Mouse (Mus musculus) embryonic facial prominence, embryonic 13.5 days (tissue): Measurements from ENCODE around the gene Cwc27. TPM values are rescaled to one million over a fixed set of nuclear protein-coding genes. Genes with fewer than 3 reads are reported as not detected.

Experiments
- ATAC-seq: fragments of 200-750 bp; cut with Nextera tagmentation; 2 replicates; pipeline ENCODE4 v1.8.0; 2017; ENCODE audit warnings: low read depth; ENCODE audit not compliant: insufficient number of reproducible peaks, insufficient read depth, low FRiP score, low TSS enrichment
- H3K27ac ChIP-seq: fragments of 300-500 bp; sonication (generic); 2 replicates; pipeline ENCODE4 v1.5.1; 2015; ENCODE audit warnings: moderate library complexity, mild to moderate bottlenecking, inconsistent platforms
- H3K27me3 ChIP-seq: fragments of 300-500 bp; sonication (generic); 2 replicates; pipeline ENCODE4 v1.6.1; 2015; ENCODE audit warnings: mild to moderate bottlenecking, inconsistent platforms
- H3K36me3 ChIP-seq: fragments of 300-500 bp; sonication (generic); 2 replicates; pipeline ENCODE4 v1.6.1; 2015; ENCODE audit warnings: mild to moderate bottlenecking, inconsistent platforms
- H3K4me1 ChIP-seq: fragments of 300-500 bp; sonication (generic); 2 replicates; pipeline ENCODE4 v1.6.1; 2015; ENCODE audit warnings: inconsistent platforms
- H3K4me2 ChIP-seq: fragments of 300-500 bp; sonication (generic); 2 replicates; pipeline ENCODE4 v1.6.1; 2015; ENCODE audit warnings: moderate library complexity, mild to moderate bottlenecking, inconsistent platforms
- H3K4me3 ChIP-seq: fragments of 300-500 bp; sonication (generic); 2 replicates; pipeline ENCODE4 v1.5.1; 2015; ENCODE audit warnings: mild to moderate bottlenecking, inconsistent platforms
- H3K9ac ChIP-seq: fragments of 300-500 bp; sonication (generic); 2 replicates; pipeline ENCODE4 v1.6.1; 2015; ENCODE audit warnings: mild to moderate bottlenecking, inconsistent platforms
- H3K9me3 ChIP-seq: fragments of 300-500 bp; sonication (generic); 2 replicates; pipeline ENCODE4 v1.6.1; 2016; ENCODE audit warnings: inconsistent platforms
- WGBS: fragments of 180-500 bp; shearing (Covaris S2); methylation state at CpG from one replicate; pipeline ENCODE4 v1.1.7; 2015; ENCODE audit warnings: mixed read lengths; 5-methylcytosine and 5-hydroxymethylcytosine counted together
- polyA plus RNA-seq: library from polyadenylated mRNA; unstranded; fragments of >200 nt; fragmentation: Nextera tagmentation; extraction: Ambion mirVana; gene quantifications from 2 replicates; pipeline ENCODE4 v1.2.1, GENCODE M21; 2015

The Cwc27 gene
- polyA plus RNA-seq, 1 experiment from 2014 or later = 42.0 TPM

- Histone ChIP-seq H3K27ac (no peak overlapping the region), H3K36me3 (no peaks in the 10 kb centered on the region), H3K9me3 (no peaks in the 10 kb centered on the region), H3K4me3 (no peak overlapping the region), H3K4me2 (no peak overlapping the region), H3K9ac (no peak overlapping the region), H3K27me3 (no peaks in the 10 kb centered on the region), H3K4me1 (no peaks in the 10 kb centered on the region)
- WGBS = 89% methylated on average over 4 of the region's 4 CpGs
- ATAC-seq = no peak
Observed at GRCm38 (mm10) chr13:104762401-104762800, 54.5 kb downstream of the Cwc27 start.

DNA sequence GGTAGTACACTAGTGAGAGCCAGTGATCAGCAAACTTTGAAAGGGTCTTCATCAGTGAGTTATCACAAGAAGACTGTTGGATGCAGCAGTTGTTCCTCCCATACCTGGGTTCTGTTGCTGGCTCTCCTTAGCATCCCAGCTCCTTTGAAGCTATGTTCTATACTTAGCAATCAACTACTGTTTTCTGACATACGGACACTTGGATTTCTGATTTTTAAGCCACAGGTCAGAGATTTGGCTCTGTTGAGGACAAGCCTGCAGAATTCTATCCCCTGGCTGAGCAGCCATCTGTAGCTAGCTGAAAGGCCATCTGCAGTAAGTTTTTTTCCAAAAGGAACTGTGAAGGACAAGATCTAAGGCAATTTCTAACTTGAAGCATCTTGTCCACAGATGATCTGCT, 57.6 kb downstream of the Cwc27 start:
- 96% methylated on average over 1 of the region's 1 CpGs for WGBS
- ATAC-seq = no peak
- H3K9me3 ChIP-seq = no peaks in the 10 kb centered on the region
- H3K4me3 ChIP-seq = no peak overlapping the region
- H3K4me1 ChIP-seq = no peaks in the 10 kb centered on the region
- H3K9ac ChIP-seq = no peak overlapping the region
- no peaks in the 10 kb centered on the region for H3K27me3 ChIP-seq
- H3K27ac ChIP-seq = no peak overlapping the region
- H3K4me2 ChIP-seq = no peak overlapping the region
- H3K36me3 ChIP-seq = no peaks in the 10 kb centered on the region

- Histone ChIP-seq H3K27ac (no peak overlapping the region), H3K9me3 (no peaks in the 10 kb centered on the region), H3K4me2 (no peak overlapping the region), H3K4me1 (no peaks in the 10 kb centered on the region), H3K36me3 (no peaks in the 10 kb centered on the region), H3K9ac (no peak overlapping the region), H3K27me3 (no peaks in the 10 kb centered on the region), H3K4me3 (no peak overlapping the region)
- no peak for ATAC-seq
Observed at GRCm38 (mm10) chr13:104747032-104747431, 69.9 kb downstream of the Cwc27 start.

- Histone ChIP-seq H3K4me1 (no peaks in the 10 kb centered on the region), H3K4me2 (no peak overlapping the region), H3K9me3 (no peaks in the 10 kb centered on the region), H3K4me3 (no peak overlapping the region), H3K27me3 (no peaks in the 10 kb centered on the region), H3K27ac (no peak overlapping the region), H3K9ac (no peak overlapping the region), H3K36me3 (peaks cover 4% of the 10 kb centered on the region; the same call in 1 of the 2 replicates)
- whole genome bisulfite sequencing = 79% methylated on average over 4 of the region's 4 CpGs
- ATAC-seq = no peak
Observed at GRCm38 (mm10) chr13:104742866-104743265, 74.1 kb downstream of the Cwc27 start.

GRCm38 (mm10) chr13:104729261-104730046, 87.5 kb downstream of the Cwc27 start:
- no peak overlapping the region for H3K4me3 ChIP-seq
- no peaks in the 10 kb centered on the region for H3K9me3 ChIP-seq
- H3K4me2 ChIP-seq = no peak overlapping the region
- no peaks in the 10 kb centered on the region for H3K27me3 ChIP-seq
- no peak overlapping the region for H3K27ac ChIP-seq
- peaks cover 4% of the 10 kb centered on the region; the same call in 1 of the 2 replicates for H3K36me3 ChIP-seq
- WGBS = 51% methylated on average over 3 of the region's 3 CpGs
- no peak overlapping the region for H3K9ac ChIP-seq
- ATAC-seq = no peak
- no peaks in the 10 kb centered on the region for H3K4me1 ChIP-seq

DNA sequence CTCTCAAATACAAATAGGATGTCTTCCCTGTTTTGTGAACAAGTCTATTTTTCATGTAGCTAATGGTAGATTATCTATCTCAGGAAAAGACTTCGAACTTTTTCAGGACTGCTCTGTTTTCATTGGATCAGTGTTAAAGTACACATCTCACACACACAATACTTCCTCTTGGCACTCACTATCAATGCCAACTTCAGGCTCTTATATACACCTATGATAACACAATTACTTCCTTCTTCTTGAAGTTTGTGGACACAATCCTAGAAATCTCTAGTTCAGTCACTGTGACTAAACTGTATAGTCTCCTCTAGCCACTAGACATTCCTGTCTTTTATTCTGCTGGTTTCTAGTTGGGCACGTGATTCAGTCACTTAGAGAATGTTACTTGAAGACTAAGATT, 89.3 kb downstream of the Cwc27 start:
- 90% methylated on average over 2 of the region's 2 CpGs for WGBS
- no peak overlapping the region for H3K4me2 ChIP-seq
- ATAC-seq = no peak
- no peaks in the 10 kb centered on the region for H3K9me3 ChIP-seq
- H3K9ac ChIP-seq = no peak overlapping the region
- H3K27me3 ChIP-seq = no peaks in the 10 kb centered on the region
- H3K36me3 ChIP-seq = peaks cover 4% of the 10 kb centered on the region; the same call in 1 of the 2 replicates
- H3K27ac ChIP-seq = no peak overlapping the region
- H3K4me1 ChIP-seq = no peaks in the 10 kb centered on the region
- H3K4me3 ChIP-seq = no peak overlapping the region

DNA sequence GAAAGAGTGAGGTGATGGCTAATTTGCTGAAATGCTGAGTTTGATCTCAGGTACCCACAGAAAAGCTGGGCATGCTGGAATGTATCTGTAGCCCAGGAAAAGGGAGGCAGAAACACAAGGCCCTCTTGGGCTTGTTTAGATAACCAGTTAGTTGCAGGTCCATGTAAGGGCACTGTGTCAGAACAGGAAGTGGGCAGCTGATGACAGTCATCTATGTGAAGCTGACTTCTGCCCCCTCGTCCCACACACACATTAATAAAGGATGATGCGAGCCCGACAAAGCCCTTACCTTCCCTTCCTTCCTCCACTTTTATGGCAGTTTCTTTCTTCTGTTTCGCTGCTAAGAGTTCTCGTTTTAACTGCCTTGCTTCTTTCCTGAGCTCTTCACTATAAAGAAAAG, 96.8 kb downstream of the Cwc27 start:
- no peak overlapping the region for H3K4me3 ChIP-seq
- no peak overlapping the region for H3K27ac ChIP-seq
- no peaks in the 10 kb centered on the region for H3K27me3 ChIP-seq
- WGBS = 74% methylated on average over 5 of the region's 5 CpGs
- no peak for ATAC-seq
- no peak overlapping the region for H3K4me2 ChIP-seq
- H3K9ac ChIP-seq = no peak overlapping the region
- H3K4me1 ChIP-seq = no peaks in the 10 kb centered on the region
- 0 out of 2 replicates have a peak, but pooled peaks cover 2% of the 10 kb centered on the region for H3K36me3 ChIP-seq
- H3K9me3 ChIP-seq = no peaks in the 10 kb centered on the region

DNA sequence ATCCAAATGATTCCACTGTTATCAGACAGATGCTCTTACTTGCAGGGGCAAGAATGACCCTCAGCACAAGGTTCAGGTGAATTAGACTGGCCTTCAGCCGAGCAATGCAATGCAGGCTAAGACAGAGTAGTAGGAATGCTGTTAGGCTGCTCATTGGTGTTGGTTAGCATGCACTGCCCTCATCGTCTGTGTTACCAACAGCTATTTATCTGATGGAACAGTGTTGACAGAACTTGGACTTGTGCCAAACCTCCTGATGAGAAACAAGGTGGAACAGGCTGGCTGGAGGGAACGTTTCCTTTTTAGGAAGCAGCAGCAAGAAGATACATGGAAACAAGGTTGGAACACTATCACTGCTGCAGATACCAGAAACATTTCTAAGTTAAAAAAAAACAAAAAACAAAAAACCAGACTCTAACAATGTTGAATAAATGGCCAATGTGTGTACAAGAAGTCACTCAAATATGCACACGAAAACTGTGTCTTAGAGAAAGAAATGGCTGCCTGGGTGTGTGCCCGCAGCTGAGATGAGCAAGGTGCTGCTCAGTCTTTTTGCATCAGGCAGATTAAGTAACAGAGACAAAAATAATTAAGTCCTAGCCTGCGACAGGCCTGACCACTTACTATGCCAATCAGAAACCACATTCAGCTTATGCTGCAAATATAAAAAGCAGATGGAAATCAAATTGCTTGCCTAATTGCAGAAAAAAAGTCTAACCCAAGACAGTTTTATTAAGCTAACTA, 122.2 kb downstream of the Cwc27 start:
- peak; percentile 74 for ATAC-seq
- 0 out of 2 replicates have a peak overlapping the region, but pooled peaks have one; percentile 7 for H3K4me2 ChIP-seq
- H3K9me3 ChIP-seq = no peaks in the 10 kb centered on the region
- no peak overlapping the region for H3K9ac ChIP-seq
- WGBS = 24% methylated on average over 6 of the region's 6 CpGs
- peaks cover 13% of the 10 kb centered on the region for H3K4me1 ChIP-seq
- H3K36me3 ChIP-seq = no peaks in the 10 kb centered on the region
- no peaks in the 10 kb centered on the region for H3K27me3 ChIP-seq
- H3K27ac ChIP-seq = peak overlapping the region; percentile 34; the same call in 1 of the 2 replicates
- no peak overlapping the region for H3K4me3 ChIP-seq

GRCm38 (mm10) chr13:104692710-104693109, 124.2 kb downstream of the Cwc27 start:
- WGBS = 71% methylated on average over 3 of the region's 3 CpGs
- no peak for ATAC-seq
- Histone ChIP-seq H3K9me3 (no peaks in the 10 kb centered on the region), H3K27me3 (no peaks in the 10 kb centered on the region), H3K9ac (no peak overlapping the region), H3K4me3 (no peak overlapping the region), H3K4me1 (peaks cover 16% of the 10 kb centered on the region), H3K27ac (no peak overlapping the region), H3K4me2 (no peak overlapping the region), H3K36me3 (no peaks in the 10 kb centered on the region)

GRCm38 (mm10) chr13:104685537-104685936, 131.4 kb downstream of the Cwc27 start:
- Histone ChIP-seq H3K4me2 (no peak overlapping the region), H3K27me3 (no peaks in the 10 kb centered on the region), H3K36me3 (no peaks in the 10 kb centered on the region), H3K9ac (no peak overlapping the region), H3K9me3 (no peaks in the 10 kb centered on the region), H3K4me1 (peaks cover 11% of the 10 kb centered on the region), H3K27ac (no peak overlapping the region), H3K4me3 (no peak overlapping the region)
- ATAC-seq = no peak
- WGBS = 45% methylated on average over 2 of the region's 2 CpGs

DNA sequence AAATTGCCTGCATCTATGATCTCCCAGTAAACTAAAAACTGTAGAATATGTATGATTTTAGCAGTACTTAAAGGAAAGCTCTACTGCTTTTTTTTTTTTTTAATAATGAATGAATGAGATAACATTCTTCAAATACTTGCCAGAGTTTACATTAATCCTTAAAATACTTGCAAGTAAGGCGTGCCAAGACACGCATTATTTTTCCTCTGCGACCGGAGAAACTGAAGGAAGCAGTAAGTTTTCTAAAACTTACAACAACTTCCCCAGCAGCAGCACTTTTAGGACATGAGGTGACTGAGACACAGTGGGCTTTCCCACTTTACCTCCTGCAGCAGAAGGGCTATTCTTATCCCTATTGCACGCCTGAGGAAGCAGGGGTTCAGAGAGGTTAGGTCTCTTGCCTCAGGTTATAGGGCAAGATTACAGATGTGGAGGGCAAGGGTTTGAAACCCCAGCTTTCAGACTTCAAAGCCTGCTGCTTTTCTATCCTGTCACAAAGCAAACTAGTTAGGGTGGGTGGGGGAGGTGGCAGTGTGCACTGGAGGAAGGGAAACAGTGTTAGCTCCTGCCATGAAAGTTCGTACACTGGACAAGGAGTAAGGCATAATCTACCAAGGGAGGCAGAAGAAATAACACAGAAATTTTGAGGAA, 132.5 kb downstream of the Cwc27 start:
- Histone ChIP-seq H3K4me2 (peak overlapping the region; percentile 7; the same call in 1 of the 2 replicates), H3K4me1 (peaks cover 11% of the 10 kb centered on the region), H3K36me3 (no peaks in the 10 kb centered on the region), H3K27me3 (no peaks in the 10 kb centered on the region), H3K9ac (no peak overlapping the region), H3K4me3 (no peak overlapping the region), H3K27ac (peak overlapping the region; percentile 45; the same call in 1 of the 2 replicates), H3K9me3 (no peaks in the 10 kb centered on the region)
- 14% methylated on average over 6 of the region's 6 CpGs for WGBS
- no peak for ATAC-seq
